Mouse (Mus musculus) midbrain, embryonic 13.5 days (tissue): Measurements from ENCODE around the gene Dusp6. TPM values are rescaled to one million over a fixed set of nuclear protein-coding genes. Genes with fewer than 3 reads are reported as not detected.

Experiments
- ATAC-seq: fragments of 200-750 bp; cut with Nextera tagmentation; 2 replicates; pipeline ENCODE4 v1.8.0; 2017; ENCODE audit warnings: mild to moderate bottlenecking, moderate TSS enrichment, moderate library complexity
- H3K27ac ChIP-seq: fragments of 300-500 bp; sonication (generic); 2 replicates; pipeline ENCODE4 v1.5.1; 2015; ENCODE audit warnings: inconsistent platforms, mild to moderate bottlenecking, moderate library complexity
- H3K27me3 ChIP-seq: fragments of 300-500 bp; sonication (generic); 2 replicates; pipeline ENCODE4 v1.6.1; 2015; ENCODE audit warnings: mild to moderate bottlenecking, inconsistent platforms
- H3K36me3 ChIP-seq: fragments of 300-500 bp; sonication (generic); 2 replicates; pipeline ENCODE4 v1.6.1; 2015; ENCODE audit warnings: mild to moderate bottlenecking, inconsistent platforms
- H3K4me1 ChIP-seq: fragments of 300-500 bp; sonication (generic); replicated peaks from 2 replicates; pipeline ENCODE4 v1.6.1; 2015; ENCODE audit warnings: inconsistent platforms
- H3K4me2 ChIP-seq: fragments of 300-500 bp; sonication (generic); replicated peaks from 2 replicates; pipeline ENCODE4 v1.6.1; 2015; ENCODE audit warnings: moderate library complexity, mild to moderate bottlenecking, inconsistent platforms
- H3K4me3 ChIP-seq: fragments of 300-500 bp; sonication (generic); replicated peaks from 2 replicates; pipeline ENCODE4 v1.5.1; 2015; ENCODE audit warnings: mild to moderate bottlenecking, inconsistent platforms
- H3K9ac ChIP-seq: fragments of 300-500 bp; sonication (generic); replicated peaks from 2 replicates; pipeline ENCODE4 v1.6.1; 2015; ENCODE audit warnings: mild to moderate bottlenecking, inconsistent platforms
- H3K9me3 ChIP-seq: fragments of 300-500 bp; sonication (generic); 2 replicates; pipeline ENCODE4 v1.6.1; 2016; ENCODE audit warnings: mild to moderate bottlenecking, inconsistent platforms
- WGBS: fragments of 180-500 bp; shearing (Covaris S2); methylation state at CpG from one replicate; pipeline ENCODE4 v1.1.7; 2015; 5-methylcytosine and 5-hydroxymethylcytosine counted together
- polyA plus RNA-seq: library from polyadenylated mRNA; unstranded; fragments of >200 nt; fragmentation: Nextera tagmentation; extraction: Ambion mirVana; gene quantifications from 2 replicates; pipeline ENCODE4 v1.2.1, GENCODE M21; 2015

Dusp6 gene
- polyA plus RNA-seq, 1 experiment from 2014 or later, result 21.8 TPM

DNA sequence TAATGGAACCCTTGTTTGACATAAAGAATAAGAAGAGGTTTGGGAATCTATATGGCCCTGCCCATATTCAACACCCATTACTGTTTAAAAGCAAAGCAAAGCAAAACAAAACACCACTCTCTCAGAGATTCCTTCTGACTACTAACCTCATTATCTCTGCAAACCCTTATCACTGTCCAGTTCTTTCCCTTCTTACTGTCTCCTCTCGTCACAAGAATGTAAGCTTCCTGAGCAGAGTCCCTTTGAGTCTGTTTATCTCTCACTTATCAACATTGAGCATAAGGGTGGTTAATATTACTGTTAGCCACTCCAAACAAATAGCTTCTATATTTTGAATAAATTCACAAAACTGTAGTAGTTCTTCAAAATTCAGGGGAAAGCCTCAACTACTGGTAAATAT is 48.9 kb downstream of the Dusp6 start:
- no peak for ATAC-seq
- H3K27ac ChIP-seq, result no peak overlapping the region
- H3K4me1 ChIP-seq, result no peaks in the 10 kb centered on the region
- no peaks in the 10 kb centered on the region for H3K27me3 ChIP-seq
- H3K4me2 ChIP-seq, result no peak overlapping the region
- WGBS, result 83% methylated on average over 1 of the region's 1 CpGs
- no peaks in the 10 kb centered on the region for H3K9me3 ChIP-seq
- H3K4me3 ChIP-seq, result no peak overlapping the region
- no peaks in the 10 kb centered on the region for H3K36me3 ChIP-seq
- H3K9ac ChIP-seq, result no peak overlapping the region

DNA sequence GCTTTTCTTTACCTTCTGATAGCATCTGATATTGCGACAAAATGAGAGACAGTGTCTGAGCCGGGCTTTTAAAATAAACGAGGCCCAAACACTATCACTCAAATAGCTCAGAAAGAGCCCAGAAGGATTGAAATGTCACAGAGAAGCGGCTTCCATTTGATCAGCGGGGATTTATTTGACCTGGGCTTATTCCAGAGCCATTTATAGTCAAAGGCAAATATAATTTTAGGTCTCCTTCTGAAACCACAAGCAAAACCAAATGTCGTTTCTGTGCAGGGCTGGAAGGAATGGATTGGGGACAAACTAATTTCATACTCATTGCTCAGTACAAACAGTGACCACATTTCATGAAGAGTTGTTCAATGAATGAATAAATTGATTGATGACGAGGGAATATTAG is 51.3 kb downstream of the Dusp6 start:
- H3K4me1 ChIP-seq, result no peaks in the 10 kb centered on the region
- H3K27me3 ChIP-seq, result no peaks in the 10 kb centered on the region
- no peak overlapping the region for H3K27ac ChIP-seq
- WGBS, result 77% methylated on average over 7 of the region's 7 CpGs
- H3K9me3 ChIP-seq, result no peaks in the 10 kb centered on the region
- ATAC-seq, result no peak
- no peak overlapping the region for H3K9ac ChIP-seq
- no peak overlapping the region for H3K4me2 ChIP-seq
- no peaks in the 10 kb centered on the region for H3K36me3 ChIP-seq
- no peak overlapping the region for H3K4me3 ChIP-seq

DNA sequence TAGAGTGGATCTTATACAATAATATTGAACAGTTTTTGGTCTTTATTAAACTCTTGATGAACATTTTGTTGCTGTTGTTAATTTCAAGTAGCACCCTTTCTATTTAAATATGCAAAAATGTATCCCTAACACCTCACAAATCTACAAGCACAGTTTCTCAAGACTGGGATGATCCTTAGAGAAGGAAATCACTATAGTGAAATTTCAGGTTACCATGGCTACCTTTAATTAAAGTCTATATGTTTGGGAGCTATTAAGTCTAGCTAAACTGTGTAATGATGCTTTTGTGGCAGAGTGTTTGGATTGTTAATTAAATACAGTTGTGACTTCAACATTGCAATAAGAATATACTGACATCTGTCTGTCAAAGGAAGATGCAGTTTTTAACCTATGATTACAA is 54.0 kb downstream of the Dusp6 start:
- Histone ChIP-seq H3K27ac (no peak overlapping the region), H3K4me3 (no peak overlapping the region), H3K4me2 (no peak overlapping the region), H3K9ac (no peak overlapping the region), H3K4me1 (no peaks in the 10 kb centered on the region), H3K27me3 (no peaks in the 10 kb centered on the region), H3K36me3 (no peaks in the 10 kb centered on the region), H3K9me3 (no peaks in the 10 kb centered on the region)
- ATAC-seq, result no peak

Other genes with a start within 250 kb of the Dusp6 start
- gene Poc1b, start 156.2 kb upstream of the Dusp6 start, polyA plus RNA-seq, result 12.8 and 13.7 TPM in 2 replicates
- 3.4 TPM in 2 replicates for gene Galnt4, start 155.1 kb upstream of the Dusp6 start, polyA plus RNA-seq
- gene Phxr2, start 136.9 kb upstream of the Dusp6 start, polyA plus RNA-seq, result not detected in 2 replicates